Mouse (Mus musculus): ENCODE measurements at regions not wholly inside any gene's neighbourhood (a gene's known extent, or its start where the extent isn't known, plus 50 kb on each side); places are given as distances from the start of the nearest gene placed in this dataset.

DNA sequence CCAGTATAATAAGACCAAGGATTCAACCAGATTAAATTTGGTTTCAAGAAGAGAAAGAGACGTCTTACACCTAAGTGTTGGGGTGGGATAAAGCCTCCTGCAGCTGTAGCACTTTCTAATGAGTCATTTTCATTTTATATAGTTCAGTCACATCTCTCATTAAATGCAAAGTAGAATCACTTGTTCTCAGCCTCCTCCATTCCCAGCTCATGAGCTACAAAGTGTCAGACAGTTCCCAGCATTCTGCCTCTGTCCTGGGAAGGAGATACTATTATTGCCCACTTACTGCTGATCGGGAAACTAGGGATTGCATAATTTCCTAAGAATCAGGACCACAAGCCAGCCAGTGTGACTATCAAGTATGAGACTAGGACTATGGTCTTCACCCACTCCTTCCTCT is 158.9 kb downstream of the Tph2 start:
- in situ Hi-C loops (cut with MboI, MseI) = no loop called here

- in situ Hi-C loops (cut with MboI, MseI) = no loop called here
These were observed 165.4 kb downstream of the Tph2 start for GRCm38 (mm10) chr10:115019443-115019842.

GRCm38 (mm10) chr10:115013491-115014001 is 171.3 kb downstream of the Tph2 start:
- in situ Hi-C loops (cut with MboI, MseI) = no loop called here

DNA sequence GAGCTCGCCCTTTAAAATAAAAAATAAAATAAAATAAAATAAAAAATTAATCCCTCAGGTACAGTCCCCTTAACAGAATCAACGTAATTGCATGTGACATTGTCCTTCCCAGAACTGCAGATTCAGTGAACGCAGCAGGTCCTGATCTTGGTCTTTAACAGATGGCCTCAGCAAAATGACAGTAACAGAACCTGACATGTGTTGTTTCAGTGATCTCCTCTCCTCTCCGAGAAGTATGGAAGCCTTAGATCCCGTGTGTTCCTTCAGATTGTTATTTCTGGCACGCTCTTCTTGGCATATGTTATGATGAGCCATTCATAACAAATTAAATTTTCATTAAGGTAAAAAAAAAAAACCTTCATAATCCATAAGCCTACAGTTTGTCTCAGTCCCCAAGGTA is 171.9 kb downstream of the Tph2 start:
- in situ Hi-C loops (cut with MboI, MseI) = no loop called here

- in situ Hi-C loops (cut with MboI, MseI) = no loop called here
These were observed 172.5 kb downstream of the Tph2 start for GRCm38 (mm10) chr10:115012316-115012715.

- in situ Hi-C loops (cut with MboI, MseI) = no loop called here
These were observed 172.9 kb downstream of the Tph2 start for GRCm38 (mm10) chr10:115011911-115012310.

DNA sequence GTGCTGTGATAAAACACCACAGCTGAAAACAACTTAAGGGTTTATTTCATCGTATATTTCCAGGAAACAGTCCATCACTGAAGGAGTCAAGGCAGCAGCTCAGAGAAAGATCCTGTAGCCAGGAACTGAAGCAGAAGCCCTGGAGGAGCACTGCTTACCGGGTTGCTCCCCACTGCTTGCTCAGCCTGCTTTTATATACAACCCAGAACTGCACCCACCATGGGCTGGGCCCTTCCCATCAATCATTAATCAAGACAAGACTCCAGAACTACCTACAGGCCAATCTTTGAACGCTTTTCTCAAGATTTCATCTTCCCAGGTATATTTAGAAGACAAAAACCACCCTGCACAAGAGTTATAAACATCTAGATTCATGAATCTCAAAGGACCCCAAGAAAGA is 188.4 kb downstream of the Tph2 start:
- in situ Hi-C loops (cut with MboI, MseI) = no loop called here

- in situ Hi-C loops (cut with MboI, MseI) = no loop called here
These were observed 189.5 kb downstream of the Tph2 start for GRCm38 (mm10) chr10:114995211-114995908.

DNA sequence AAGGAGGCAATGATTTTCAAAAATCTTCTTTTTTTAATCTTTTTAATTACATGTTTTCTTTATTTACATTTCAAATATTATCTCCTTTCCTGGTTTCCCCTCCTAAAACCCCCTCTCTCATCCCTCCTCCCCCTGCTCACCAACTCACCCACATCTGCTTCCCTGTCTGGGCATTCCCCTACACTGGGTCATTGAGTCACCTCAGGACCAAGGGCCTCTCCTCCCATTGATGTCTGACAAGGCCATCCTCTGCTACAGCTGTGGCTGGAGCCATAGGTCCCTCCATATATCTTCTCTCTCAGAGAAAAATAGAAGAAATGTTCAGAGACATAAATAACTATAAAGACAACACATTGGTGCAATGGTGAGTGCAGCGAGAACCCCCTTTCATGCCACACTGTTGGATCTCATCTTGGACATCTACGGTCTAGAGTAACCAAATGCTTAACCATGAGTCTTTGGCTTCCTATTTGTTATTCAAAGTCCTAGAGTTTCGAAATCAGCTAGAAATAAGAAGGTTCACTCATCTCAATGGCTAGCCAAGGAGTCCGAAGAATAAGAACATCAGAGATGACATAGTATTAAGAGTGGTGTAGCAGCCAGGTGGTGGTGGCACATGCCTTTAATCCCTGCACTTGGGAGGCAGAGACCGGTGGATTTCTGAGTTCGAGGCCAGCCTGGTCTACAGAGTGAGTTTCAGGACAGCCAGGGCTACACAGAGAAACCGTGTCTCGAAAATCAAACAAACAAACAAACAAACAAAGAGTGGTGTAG is 186.5 kb upstream of the Trhde start:
- in situ Hi-C loops (cut with MboI, MseI) = no loop called here

GRCm38 (mm10) chr10:114972364-114972763 is 170.3 kb upstream of the Trhde start:
- in situ Hi-C loops (cut with MboI, MseI) = no loop called here

DNA sequence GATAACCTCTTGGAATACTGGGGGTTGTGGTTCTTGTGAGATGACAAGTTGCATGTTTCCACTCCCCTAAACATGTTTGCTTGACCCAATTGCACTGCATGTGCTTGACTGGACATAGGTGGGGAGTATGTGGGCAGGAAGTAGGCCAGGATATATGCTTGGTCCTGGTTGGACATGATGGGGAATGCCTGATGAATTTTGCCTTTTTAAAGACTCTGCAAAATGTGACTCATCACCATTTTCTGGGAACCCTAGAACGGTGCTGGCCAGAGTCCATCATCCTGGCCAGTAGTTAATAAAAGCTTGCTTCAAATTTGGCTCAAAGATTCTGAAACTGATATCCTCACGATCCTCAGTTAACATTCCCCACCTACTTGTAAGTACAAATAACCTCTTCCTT is 161.5 kb upstream of the Trhde start:
- in situ Hi-C loops (cut with MboI, MseI) = no loop called here

- in situ Hi-C loops (cut with MboI, MseI) = no loop called here
These were observed 155.8 kb upstream of the Trhde start for GRCm38 (mm10) chr10:114957909-114958308.

- in situ Hi-C loops (cut with MboI, MseI) = no loop called here
These were observed 154.2 kb upstream of the Trhde start for GRCm38 (mm10) chr10:114956257-114956656.

- in situ Hi-C loops (cut with MboI, MseI) = no loop called here
These were observed 153.5 kb upstream of the Trhde start for GRCm38 (mm10) chr10:114955608-114956007.

DNA sequence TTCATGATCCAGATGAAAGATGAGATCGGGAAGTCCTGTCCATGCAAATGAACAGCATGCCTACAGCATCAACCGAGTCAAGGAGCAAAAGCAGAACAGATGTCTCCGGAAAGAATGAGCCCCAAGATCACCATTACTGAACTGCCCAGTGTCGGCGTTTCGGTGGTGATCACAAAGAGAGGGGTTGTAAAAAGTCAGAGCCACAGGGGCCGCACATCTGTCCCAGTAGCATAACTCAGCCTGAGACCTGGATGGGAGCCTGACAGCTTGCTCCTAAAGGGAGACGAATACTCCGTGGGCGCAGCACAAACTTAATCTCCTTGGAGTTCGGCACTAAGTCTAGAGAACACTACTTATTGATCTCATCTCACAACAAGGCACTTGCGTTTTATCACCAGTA is 151.3 kb upstream of the Trhde start:
- in situ Hi-C loops (cut with MboI, MseI) = no loop called here

DNA sequence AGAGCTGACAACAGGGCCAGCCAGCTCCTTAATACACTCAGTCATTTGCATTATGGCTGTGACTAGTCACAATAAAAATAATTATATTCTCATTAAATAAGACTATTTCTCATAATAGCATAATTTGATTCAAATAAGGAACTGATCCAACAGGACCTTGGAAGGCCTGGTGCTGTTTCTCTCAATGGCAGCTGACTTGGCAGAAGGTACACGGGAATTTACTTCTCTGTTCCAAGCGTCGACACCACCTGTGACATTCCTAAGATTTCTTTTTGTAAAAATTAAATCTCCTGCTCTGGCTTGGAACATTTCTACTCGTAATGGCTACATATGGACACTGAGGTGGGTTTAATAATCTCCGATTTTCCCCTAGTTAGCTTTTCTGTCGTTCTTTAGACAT is 147.1 kb upstream of the Trhde start:
- in situ Hi-C loops (cut with MboI, MseI) = no loop called here

DNA sequence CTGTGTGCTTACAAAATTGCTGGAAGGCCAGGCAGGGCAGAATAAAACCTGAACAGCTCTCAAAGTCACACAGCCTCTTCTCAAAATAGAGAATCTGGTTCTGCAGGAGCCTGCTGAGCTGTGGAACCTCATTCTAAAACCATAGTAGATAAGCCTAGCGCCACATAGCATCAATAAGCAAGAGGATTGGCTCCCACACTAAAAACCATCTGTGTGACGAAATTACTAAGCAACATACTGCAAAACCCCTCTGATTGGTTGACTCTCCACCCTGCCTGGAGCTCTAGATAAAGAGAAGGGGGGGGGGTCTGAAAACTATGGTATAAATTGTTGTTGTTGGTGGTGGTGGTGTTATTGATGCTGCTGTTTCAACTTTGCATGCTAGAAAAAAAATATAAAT is 122.6 kb upstream of the Trhde start:
- in situ Hi-C loops (cut with MboI, MseI) = no loop called here

DNA sequence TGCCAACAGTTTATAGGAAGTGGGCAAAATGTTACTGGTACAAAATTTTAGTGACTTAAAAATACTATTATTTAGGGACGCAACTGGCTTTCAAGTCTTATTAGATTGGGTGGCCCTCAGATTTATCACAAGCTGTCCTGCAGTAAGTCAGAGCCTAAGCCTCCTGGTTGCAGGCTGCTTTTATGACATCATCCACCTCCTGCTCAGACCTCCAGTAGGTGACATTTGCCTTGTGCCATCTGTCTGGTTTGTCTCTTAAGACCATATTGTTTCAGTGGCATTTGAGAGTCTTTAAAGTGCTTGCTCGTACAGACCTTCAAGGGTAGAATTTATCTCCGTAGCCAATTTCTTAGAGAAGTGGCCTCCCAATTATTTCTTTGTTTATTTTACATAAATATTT is 111.9 kb upstream of the Trhde start:
- in situ Hi-C loops (cut with MboI, MseI) = no loop called here

- in situ Hi-C loops (cut with MboI, MseI) = loop anchor here (25.0 kb wide), 1 partner anchor 595 kb away; no protein-coding TSS in a partner anchor
These were observed 89.8 kb upstream of the Trhde start for GRCm38 (mm10) chr10:114891916-114892315.

GRCm38 (mm10) chr10:114890726-114891430 is 88.8 kb upstream of the Trhde start:
- in situ Hi-C loops (cut with MboI, MseI) = loop anchor here (25.0 kb wide), 1 partner anchor 596 kb away; no protein-coding TSS in a partner anchor

DNA sequence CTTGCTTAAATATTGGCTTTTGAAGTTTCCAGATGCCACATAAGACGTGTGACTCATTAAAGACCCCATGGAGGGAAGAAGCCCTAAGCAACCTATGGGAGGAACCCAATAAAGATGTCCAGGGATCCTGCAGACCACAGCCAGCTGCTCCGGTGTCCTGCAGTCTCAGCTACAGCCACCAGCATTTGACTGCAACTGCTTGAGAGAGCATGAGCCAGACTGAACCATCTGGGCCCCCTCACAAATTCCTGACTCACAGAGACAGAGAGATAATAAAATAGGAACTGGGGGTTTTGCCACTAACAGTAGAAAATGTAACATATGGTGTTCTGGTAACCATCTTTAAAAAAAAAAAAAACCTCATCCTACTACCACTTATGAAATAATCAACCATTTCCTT is 69.1 kb upstream of the Trhde start:
- in situ Hi-C loops (cut with MboI, MseI) = no loop called here

- in situ Hi-C loops (cut with MboI, MseI) = no loop called here
These were observed 55.1 kb upstream of the Trhde start for GRCm38 (mm10) chr10:114857166-114857565.

Data from T-helper 2 cell (primary cell).